Mouse (Mus musculus) ES-Bruce4 (cell line): ENCODE data around the gene Tcerg1l. TPM values are rescaled to one million over a fixed set of nuclear protein-coding genes. Genes with fewer than 3 reads are reported as not detected.

Experiments used
- H3K27ac ChIP-seq: 2 replicates; pipeline ENCODE4 v1.5.1; 2012; ENCODE audit warnings: low read length, inconsistent platforms; ENCODE audit not compliant: insufficient read depth
- H3K27me3 ChIP-seq: 2 replicates; pipeline ENCODE4 v1.6.1; 2012; ENCODE audit warnings: mild to moderate bottlenecking, low read length, inconsistent platforms; ENCODE audit not compliant: control insufficient read depth, poor library complexity, insufficient read depth, severe bottlenecking
- H3K36me3 ChIP-seq: 2 replicates; pipeline ENCODE4 v1.6.1; 2012; ENCODE audit warnings: inconsistent platforms, mild to moderate bottlenecking, low read length, moderate library complexity; ENCODE audit not compliant: control insufficient read depth, poor library complexity, insufficient read depth, severe bottlenecking
- H3K4me1 ChIP-seq: one replicate; pipeline ENCODE4 v1.8.1; 2011; ENCODE audit warnings: low read length; ENCODE audit not compliant: control insufficient read depth, insufficient read depth
- H3K4me3 ChIP-seq: 2 replicates; pipeline ENCODE4 v1.5.1; 2011; ENCODE audit warnings: low read depth, mild to moderate bottlenecking, low read length
- H3K9ac ChIP-seq: 2 replicates; pipeline ENCODE4 v1.6.1; 2012; ENCODE audit warnings: low read depth, mild to moderate bottlenecking, inconsistent platforms; ENCODE audit not compliant: poor library complexity, severe bottlenecking
- H3K9me3 ChIP-seq: replicated peaks from 2 replicates; pipeline ENCODE4 v1.6.1; 2012; ENCODE audit warnings: mild to moderate bottlenecking, low read length, inconsistent platforms; ENCODE audit not compliant: control insufficient read depth, poor library complexity, insufficient read depth, severe bottlenecking
- CTCF ChIP-seq: IDR thresholded peaks from one replicate; pipeline ENCODE4 v1.8.1; 2011; ENCODE audit warnings: low read depth, low read length
- EP300 ChIP-seq: IDR thresholded peaks from 2 replicates; pipeline ENCODE4 v1.6.1; 2011; ENCODE audit warnings: low read depth, low read length; ENCODE audit not compliant: insufficient read depth
- POLR2A ChIP-seq: IDR thresholded peaks from one replicate; pipeline ENCODE4 v1.8.1; 2011; ENCODE audit warnings: low read length; ENCODE audit not compliant: insufficient read depth
- polyA plus RNA-seq: library from polyadenylated mRNA; stranded (reverse); fragments of >200 nt; gene quantifications from 2 replicates; pipeline ENCODE4 v1.2.4, GENCODE M21; 2011; ENCODE audit warnings: low read depth; ENCODE audit not compliant: missing spikeins, insufficient read depth, insufficient read length

Tcerg1l gene
- polyA plus RNA-seq, result 1.1 TPM in 1 of 2 replicates, not detected in the other

DNA sequence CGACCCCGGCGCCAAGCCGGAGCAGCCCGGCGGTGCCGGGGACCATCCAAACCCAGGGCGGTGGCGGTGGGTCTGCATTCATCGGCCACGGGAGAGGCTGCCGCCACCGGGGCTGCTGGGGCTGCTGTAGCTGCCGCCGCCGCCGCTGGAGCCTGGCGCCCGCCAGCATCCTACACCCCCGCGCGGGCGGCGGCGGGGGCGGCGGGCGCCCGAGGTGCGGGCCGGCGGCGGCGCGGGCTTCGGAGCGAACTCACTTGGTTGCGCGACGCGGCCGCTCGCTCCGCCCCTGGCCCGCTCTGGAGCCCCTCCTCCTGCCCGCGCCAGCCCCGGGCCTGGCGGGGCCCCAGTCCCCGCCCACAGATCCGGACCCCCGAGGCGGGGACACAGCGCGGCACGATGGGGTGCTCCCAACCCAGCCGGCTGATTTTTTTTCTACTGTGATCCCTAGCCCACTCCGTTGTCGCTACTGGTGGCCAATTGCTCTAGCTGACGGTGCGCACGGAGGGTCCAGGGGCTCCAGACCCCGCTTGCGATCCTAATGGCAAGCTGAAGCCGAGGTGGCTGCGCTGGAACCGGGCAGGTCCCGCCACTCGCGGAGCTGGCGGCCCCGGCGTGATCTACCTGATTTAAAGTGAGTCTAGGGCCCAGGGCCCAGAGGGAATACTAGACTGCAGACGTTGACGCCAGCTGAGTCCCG lies at the start of gene Tcerg1l:
TSS of gene Tcerg1l (minus strand) at position 246 of the 697 bp plus-strand sequence.
- H3K9ac ChIP-seq, result peak within 1 kb of the TSS; percentile 61
- no peaks in the 10 kb centered on the region for H3K4me1 ChIP-seq
- TF ChIP-seq POLR2A (no peak), CTCF (no peak), EP300 (no peak)
- H3K9me3 ChIP-seq, result no peaks in the 10 kb centered on the region
- no peaks in the 10 kb centered on the region for H3K36me3 ChIP-seq
- H3K4me3 ChIP-seq, result peak within 1 kb of the TSS; percentile 87
- no peak within 1 kb of the TSS for H3K27ac ChIP-seq
- H3K27me3 ChIP-seq, result no peaks in the 10 kb centered on the region

DNA sequence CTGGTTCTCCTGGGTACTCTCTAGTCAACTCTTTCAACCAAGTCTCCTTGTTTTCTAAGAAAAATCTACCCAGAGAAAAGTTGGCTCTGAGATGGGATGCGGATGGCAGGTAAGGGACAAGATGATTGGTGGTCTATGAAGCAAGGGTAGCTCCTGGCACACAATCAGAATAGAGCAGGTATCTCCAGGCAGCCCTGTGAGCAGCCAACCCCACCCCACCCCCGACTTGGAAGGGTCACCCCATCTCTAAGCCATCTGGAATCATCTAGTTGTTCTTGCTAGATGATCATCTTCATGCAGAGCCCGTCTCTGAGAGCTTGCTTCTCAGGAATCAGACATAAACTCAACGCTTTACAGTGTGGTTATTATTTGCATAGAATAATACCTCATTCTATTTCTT lies 44.6 kb upstream of the Tcerg1l start:
- H3K27ac ChIP-seq, result no peak overlapping the region
- H3K4me3 ChIP-seq, result no peak overlapping the region
- H3K27me3 ChIP-seq, result no peaks in the 10 kb centered on the region; the same call in 1 of the 2 replicates
- H3K9me3 ChIP-seq, result no peaks in the 10 kb centered on the region
- no peak overlapping the region for H3K9ac ChIP-seq
- TF ChIP-seq EP300 (no peak), POLR2A (no peak), CTCF (no peak)
- no peaks in the 10 kb centered on the region for H3K36me3 ChIP-seq
- H3K4me1 ChIP-seq, result no peaks in the 10 kb centered on the region

- Histone ChIP-seq H3K27ac (no peak overlapping the region), H3K9ac (no peak overlapping the region), H3K9me3 (no peaks in the 10 kb centered on the region), H3K4me3 (no peak overlapping the region), H3K4me1 (no peaks in the 10 kb centered on the region), H3K27me3 (no peaks in the 10 kb centered on the region), H3K36me3 (no peaks in the 10 kb centered on the region)
- TF ChIP-seq CTCF, result no peak
- TF ChIP-seq EP300, result no peak
- no peak for TF ChIP-seq POLR2A
Measured at GRCm38 (mm10) chr7:138432541-138432940, 35.0 kb upstream of the Tcerg1l start.

- Histone ChIP-seq H3K9me3 (no peaks in the 10 kb centered on the region), H3K4me3 (no peak overlapping the region), H3K4me1 (no peaks in the 10 kb centered on the region), H3K27ac (no peak overlapping the region), H3K36me3 (no peaks in the 10 kb centered on the region), H3K9ac (no peak overlapping the region), H3K27me3 (no peaks in the 10 kb centered on the region)
- TF ChIP-seq CTCF, result no peak
- TF ChIP-seq EP300, result no peak
- TF ChIP-seq POLR2A, result no peak
Measured at GRCm38 (mm10) chr7:138431456-138431855, 33.9 kb upstream of the Tcerg1l start.

- no peak for TF ChIP-seq CTCF
- TF ChIP-seq EP300, result no peak
Measured at GRCm38 (mm10) chr7:138429916-138430315, 32.4 kb upstream of the Tcerg1l start.

GRCm38 (mm10) chr7:138428826-138429225 lies 31.3 kb upstream of the Tcerg1l start:
- Histone ChIP-seq H3K27me3 (no peaks in the 10 kb centered on the region), H3K4me1 (no peaks in the 10 kb centered on the region), H3K27ac (no peak overlapping the region), H3K9ac (no peak overlapping the region), H3K36me3 (no peaks in the 10 kb centered on the region), H3K9me3 (no peaks in the 10 kb centered on the region), H3K4me3 (no peak overlapping the region)
- TF ChIP-seq POLR2A (no peak), CTCF (peak; percentile 45)

More at GRCm38 (mm10) chr7:138429916-138430315, 32.4 kb upstream of the Tcerg1l start:
- Histone ChIP-seq H3K36me3 (no peaks in the 10 kb centered on the region), H3K27me3 (no peaks in the 10 kb centered on the region), H3K27ac (no peak overlapping the region), H3K4me1 (no peaks in the 10 kb centered on the region), H3K9me3 (no peaks in the 10 kb centered on the region), H3K4me3 (no peak overlapping the region), H3K9ac (no peak overlapping the region)
